Mouse (Mus musculus) left cerebral cortex, adult 18-20 months (tissue): ENCODE results near the gene Slc29a2. TPM values are rescaled to one million over a fixed set of nuclear protein-coding genes. Genes with fewer than 3 reads are reported as not detected.
A peak's percentile ranks its signal among the peaks of the same experiment; 100 is the strongest.

Experiments
- DNase-seq, 2 experiments: peaks; one replicate each; pipeline ENCODE4 v3.0.0; 2021 to 2022; ENCODE audit warnings: low spot score in 2 of 2, mixed read lengths in 1 of 2
- total RNA-seq, 2 experiments: library from RNA; stranded (reverse); gene quantifications; 2 replicates each; pipeline ENCODE4 v1.2.3; 2021

The Slc29a2 gene
- total RNA-seq, 2 experiments from 2014 or later: 13.4 to 16.4 TPM

DNA sequence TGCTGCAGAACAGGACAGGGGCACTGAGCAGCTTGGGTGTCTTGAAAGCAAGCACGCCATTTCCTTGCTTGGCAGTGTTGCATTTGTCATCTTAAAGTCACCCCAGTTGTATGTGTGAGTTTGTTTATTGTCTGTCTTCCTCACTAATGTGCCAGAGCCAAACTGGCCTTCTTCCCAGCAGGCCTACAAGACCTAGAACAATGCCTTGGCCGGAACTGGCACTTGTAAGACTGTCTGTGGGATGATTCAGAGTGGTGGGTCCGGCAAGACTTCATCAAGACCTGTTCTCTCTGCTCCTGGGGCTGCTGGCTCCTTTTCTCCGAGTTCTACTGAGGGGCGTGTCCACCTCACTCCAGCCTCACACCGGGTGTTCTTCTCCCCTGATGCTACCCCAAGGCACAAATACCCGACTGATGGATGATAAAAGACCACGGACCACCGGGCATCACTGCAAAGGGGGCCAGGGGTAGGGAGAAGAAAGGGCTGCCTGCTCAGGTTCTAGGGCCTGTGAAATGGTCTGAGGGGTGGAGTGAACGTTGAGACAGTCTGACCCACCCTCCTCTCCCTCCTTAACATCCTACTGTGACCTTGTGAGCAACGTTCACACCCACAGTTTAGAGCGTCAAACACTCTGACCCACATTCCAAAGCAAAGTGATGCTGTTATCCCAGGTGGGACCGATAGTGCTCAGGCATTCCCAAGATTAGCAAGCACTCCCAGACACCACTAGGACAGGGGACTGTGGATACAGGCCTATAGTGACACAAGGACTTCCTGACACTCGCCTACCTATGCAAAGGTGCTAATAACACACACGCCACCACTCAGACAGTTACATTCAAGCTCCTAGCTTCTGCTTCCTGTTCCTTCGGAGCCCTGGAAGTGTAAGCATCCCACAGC lies 34.5 kb downstream of the Slc29a2 start:
- DNase-seq: no peak

GRCm38 (mm10) chr19:5058801-5059771 lies 35.4 kb downstream of the Slc29a2 start:
- DNase-seq: no peak

GRCm38 (mm10) chr19:5060365-5061330 lies 37.0 kb downstream of the Slc29a2 start:
- DNase-seq: no peak

DNA sequence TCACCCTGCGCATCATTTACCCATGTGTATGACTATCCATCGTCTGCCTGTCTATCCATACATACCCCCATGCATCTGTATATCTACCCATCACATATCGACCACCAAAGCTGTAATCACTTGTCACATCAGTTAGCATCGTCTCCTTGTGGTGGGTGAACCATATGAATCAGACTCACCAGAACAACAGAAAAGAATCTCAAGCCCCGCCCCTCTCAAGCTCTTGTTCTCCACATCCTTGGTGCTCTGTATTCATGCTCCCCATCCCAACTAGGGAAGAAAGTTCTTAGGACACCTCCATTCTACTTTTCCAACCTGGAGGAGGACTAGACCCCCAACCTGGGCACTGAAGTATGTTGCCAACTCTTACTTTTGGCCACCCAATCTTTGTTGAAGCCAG lies 38.4 kb downstream of the Slc29a2 start:
- DNase-seq: no peak

GRCm38 (mm10) chr19:5062446-5062845 lies 38.8 kb downstream of the Slc29a2 start:
- no peak for DNase-seq

- no peak for DNase-seq
These were observed 41.4 kb downstream of the Slc29a2 start for GRCm38 (mm10) chr19:5065104-5065503.

DNA sequence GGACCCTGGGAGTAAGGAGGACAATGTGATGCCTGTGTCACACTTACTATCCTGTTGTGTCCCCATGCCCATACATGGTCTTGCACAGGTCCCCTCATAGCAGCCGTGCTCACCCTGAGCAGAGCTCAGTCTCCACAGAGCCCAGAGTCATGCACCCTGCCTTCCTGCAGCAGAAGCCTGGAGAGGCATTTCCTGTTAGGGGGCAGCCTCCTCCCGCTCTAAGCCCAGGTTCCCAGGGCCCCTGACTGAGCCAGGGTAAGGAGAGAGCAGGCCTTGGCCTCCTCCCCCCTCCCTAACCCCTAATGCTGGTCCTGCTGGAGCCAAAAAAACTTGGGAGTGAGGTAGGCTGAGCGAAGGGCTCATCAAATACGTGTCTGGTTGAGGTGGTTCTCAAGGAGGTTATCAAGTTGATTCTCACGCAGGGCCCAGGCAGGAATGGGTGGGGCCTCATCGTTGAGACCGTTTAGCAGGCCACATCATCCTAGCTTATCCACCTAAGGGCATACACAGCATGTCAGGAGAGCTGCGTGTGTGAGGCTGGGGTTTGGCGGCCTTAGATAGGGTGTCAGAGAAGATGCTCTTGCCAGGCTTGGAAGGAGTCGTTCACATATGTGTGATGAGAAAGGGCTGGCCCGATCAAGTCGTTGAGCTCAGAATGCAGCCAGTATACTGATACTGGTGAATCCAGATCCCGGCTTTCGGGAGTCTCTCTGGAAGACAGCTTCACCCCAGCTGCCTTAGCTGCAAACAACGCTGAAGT lies 43.6 kb downstream of the Slc29a2 start:
- DNase-seq: no peak

- DNase-seq: no peak
These were observed 44.4 kb downstream of the Slc29a2 start, which contains the start of gene Cd248 for GRCm38 (mm10) chr19:5067867-5068569. Gene Cd248 (plus strand): TSS chr19:5068078.

DNA sequence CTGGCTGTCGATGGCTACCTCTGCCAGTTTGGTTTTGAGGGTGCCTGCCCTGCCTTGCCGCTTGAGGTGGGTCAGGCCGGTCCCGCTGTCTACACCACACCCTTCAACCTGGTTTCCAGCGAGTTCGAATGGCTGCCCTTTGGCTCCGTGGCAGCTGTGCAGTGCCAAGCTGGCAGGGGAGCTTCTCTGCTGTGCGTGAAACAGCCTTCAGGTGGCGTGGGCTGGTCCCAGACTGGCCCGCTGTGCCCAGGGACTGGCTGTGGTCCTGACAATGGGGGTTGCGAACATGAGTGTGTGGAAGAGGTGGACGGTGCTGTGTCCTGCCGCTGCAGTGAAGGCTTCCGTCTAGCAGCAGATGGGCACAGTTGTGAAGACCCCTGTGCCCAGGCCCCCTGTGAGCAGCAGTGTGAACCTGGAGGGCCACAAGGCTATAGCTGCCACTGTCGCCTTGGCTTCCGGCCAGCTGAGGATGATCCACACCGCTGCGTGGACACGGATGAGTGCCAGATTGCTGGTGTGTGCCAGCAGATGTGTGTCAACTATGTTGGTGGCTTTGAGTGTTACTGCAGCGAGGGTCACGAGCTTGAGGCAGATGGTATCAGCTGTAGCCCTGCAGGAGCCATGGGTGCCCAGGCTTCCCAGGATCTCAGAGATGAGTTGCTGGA lies 45.0 kb downstream of the Slc29a2 start:
- no peak for DNase-seq

- DNase-seq: no peak
These were observed 45.8 kb downstream of the Slc29a2 start for GRCm38 (mm10) chr19:5069486-5069885.

DNA sequence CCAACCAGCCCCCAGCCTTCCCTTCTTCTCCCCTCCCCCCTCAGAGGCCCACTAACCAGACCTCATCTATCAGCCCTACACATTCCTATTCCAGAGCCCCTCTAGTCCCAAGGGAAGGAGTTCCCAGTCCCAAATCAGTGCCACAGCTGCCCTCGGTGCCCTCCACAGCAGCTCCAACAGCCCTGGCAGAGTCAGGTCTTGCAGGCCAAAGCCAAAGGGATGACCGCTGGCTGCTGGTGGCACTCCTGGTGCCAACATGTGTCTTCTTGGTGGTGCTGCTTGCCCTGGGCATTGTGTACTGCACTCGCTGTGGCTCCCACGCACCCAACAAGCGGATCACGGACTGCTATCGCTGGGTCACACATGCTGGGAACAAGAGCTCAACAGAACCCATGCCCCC lies 46.3 kb downstream of the Slc29a2 start:
- DNase-seq: no peak

GRCm38 (mm10) chr19:5071077-5071476 lies 47.4 kb downstream of the Slc29a2 start:
- DNase-seq: no peak

- DNase-seq: no peak
These were observed 48.1 kb downstream of the Slc29a2 start for GRCm38 (mm10) chr19:5071545-5072369.

DNA sequence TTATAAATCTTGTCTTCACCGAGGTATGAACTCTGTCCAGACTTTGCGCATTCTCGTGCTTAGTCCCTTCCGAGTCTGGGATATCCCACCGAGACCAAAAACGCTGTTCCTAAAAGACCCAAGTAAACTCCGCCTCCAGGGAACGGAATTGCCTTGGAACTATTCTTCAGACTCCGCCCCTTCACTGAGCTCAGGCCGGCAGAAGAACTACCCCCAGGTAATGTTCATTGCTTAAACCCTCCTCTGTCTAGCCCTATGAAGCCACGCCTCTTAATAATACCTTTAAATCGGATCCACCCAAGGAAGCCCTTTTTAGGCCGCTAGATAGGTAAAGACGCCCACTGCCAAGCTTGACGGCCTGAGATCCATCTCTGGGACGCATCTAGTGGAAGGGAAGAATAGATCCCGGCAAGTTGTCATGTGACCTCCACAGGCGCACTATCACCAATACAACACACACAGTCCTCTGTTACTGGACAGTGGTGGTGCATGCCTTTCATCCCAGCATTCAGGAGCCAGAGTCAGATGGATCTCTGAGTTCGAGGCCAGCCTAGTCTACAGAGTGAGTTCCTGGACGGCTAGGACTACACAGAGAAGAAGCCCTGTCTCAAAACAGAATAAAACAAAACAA lies 48.8 kb downstream of the Slc29a2 start:
- no peak for DNase-seq

DNA sequence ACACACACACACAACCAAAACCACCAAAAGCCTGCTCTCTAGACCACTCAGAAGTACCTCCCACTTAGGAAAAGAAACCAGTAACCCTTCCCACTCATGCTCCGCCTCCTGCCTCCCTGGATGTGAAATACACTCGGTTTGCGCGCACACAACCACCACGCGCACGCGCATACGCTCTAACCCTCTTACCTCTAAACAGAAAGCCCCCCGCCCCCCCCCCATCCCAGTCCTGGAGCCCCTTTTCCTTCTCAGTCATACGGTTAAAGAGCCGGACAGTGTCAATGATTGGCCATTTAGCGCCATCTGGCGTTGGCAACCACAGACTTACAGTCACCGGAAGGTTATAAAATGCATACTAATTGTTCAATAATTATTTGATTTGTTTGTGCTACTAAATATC lies 49.4 kb downstream of the Slc29a2 start:
- peak in 1 of 2 experiments; percentile 61 for DNase-seq

DNA sequence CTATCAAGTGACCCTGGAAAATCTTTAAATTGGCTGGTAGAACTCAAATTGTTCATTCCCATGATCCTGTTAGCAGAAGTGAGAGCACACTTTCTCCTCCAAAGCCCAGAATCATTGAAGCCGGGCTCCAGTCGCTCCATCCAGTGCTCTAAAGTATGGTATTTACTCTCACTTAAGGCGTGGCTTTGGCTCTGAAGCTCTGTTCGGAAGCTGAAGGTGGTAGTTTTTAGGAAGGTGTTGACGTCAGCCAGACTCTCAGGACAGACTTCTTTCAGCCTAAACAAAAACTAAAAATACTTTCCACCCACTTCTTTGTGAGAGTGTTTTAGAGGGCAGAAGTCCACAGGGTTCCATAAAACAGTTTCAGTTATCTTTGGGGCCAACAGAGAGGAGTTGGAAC lies 49.9 kb downstream of the Slc29a2 start:
- DNase-seq: no peak

DNA sequence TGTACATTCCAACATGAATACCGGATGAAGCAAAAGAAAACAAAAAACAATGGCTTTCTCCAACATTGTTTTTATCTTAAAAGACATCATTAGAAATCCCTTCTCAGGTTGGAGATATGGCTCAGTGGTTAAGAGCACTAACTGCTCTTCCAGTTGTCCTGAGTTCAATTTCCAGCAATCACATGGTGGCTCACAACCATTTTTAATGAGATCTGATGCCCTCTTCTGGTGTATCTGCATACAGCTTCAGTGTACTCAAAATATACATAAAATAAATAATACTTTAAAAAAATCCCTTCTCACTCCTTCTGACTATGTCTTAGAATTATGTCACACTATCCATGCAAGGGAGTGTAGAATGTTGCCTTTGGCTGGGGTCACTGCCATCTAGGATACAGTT lies 55.6 kb downstream of the Slc29a2 start:
- no peak for DNase-seq
